11 mouse cellular contexts compared by ENCODE assay signal in the genomic region with DNA sequence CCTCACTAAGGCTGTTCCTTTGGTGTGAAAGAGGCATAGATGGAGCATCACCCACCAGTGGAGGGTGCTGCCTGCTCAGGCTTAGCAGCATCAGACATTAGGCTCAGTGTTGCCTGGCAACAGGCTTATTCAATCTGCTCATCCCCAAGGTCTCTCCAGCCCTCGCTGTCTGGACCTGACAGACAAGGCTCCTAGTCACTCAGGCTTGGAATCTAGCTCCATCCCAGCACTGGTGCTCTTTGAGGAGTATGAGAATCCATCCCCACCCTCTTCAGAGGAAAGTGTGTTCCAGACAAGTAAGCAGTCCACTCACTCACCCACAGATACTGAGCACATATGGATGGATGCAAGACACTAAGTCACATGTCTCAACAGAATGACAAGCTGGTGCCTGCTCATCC. TPM values are rescaled to one million over a fixed set of nuclear protein-coding genes. Genes with fewer than 3 reads are reported as not detected.
A peak's percentile ranks its signal among the peaks of the same experiment; 100 is the strongest.
DNase-seq lines count a peak whose midpoint lies in the region; ATAC-seq lines count a peak whose summit lies in the region.
"Had no signal": no experiment of that assay in that cellular context is flagged by ENCODE, and none has a peak within 500 bp of the region (broad histone marks: within the 10 kb centered on the region; RNA-seq: fewer than 3 reads in every experiment).

No protein-coding gene starts in this region.

- no peak overlapping the region for H3K4me2 ChIP-seq in midbrain, embryonic 15.5 days
- H3K4me2 ChIP-seq: heart, embryonic 13.5 days had no signal

- no peak overlapping the region for H3K27ac ChIP-seq in midbrain, embryonic 15.5 days
- H3K27ac ChIP-seq: heart, embryonic 13.5 days; kidney, postnatal 0 days; liver, embryonic 14.5 days had no signal

- no peaks in the 10 kb centered on the region for H3K9me3 ChIP-seq in midbrain, embryonic 15.5 days
- H3K9me3 ChIP-seq: heart, embryonic 13.5 days had no signal

- no peak overlapping the region for H3K4me3 ChIP-seq in midbrain, embryonic 15.5 days
- H3K4me3 ChIP-seq: heart, embryonic 13.5 days; myocyte had no signal

- no peaks in the 10 kb centered on the region for H3K27me3 ChIP-seq in midbrain, embryonic 15.5 days (replicated peaks)

- H3K36me3 ChIP-seq in midbrain, embryonic 15.5 days (replicated peaks) = no peaks in the 10 kb centered on the region
- H3K36me3 ChIP-seq: heart, embryonic 13.5 days had no signal

- 7% methylated on average over 1 of the region's 1 CpGs for WGBS in midbrain, embryonic 15.5 days

- H3K9ac ChIP-seq in midbrain, embryonic 15.5 days = no peak overlapping the region
- H3K9ac ChIP-seq: heart, embryonic 13.5 days; liver, embryonic 14.5 days had no signal

- peak; percentile 94 for ATAC-seq in midbrain, embryonic 15.5 days (replicated peaks)

- H3K4me1 ChIP-seq in midbrain, embryonic 15.5 days = no peaks in the 10 kb centered on the region
- H3K4me1 ChIP-seq: heart, embryonic 13.5 days had no signal

- peak; percentile 37 for DNase-seq in right cerebral cortex, adult 18-20 months
- no peak for DNase-seq in right cerebral cortex, postnatal 4 days
- peak; percentile 56 to 61 for DNase-seq in layer of hippocampus, adult 8-10 months (ENCODE audit: low spot score in 2 of 2)
- no peak for DNase-seq in adrenal gland, postnatal 36 days
- DNase-seq in adrenal gland, postnatal 4 days (ENCODE audit: low spot score in 2 of 2) = no peak
- no peak for DNase-seq in gastrocnemius, postnatal 25 days

RNA-seq across cellular contexts. Expression of a gene that starts 22.8 kb away (rescaled TPM):
- under 1 TPM; 0.33 to 0.70 (median 0.58) TPM for total RNA-seq in layer of hippocampus, adult 8-10 months (2022)
- polyA plus RNA-seq in midbrain, embryonic 15.5 days (2015; fragmentation: Nextera tagmentation; extraction: Ambion mirVana) = 0.74 and 0.87 TPM in 2 replicates
- under 1 TPM in 1 of 2 experiments, not detected in 1; 0.43 TPM for total RNA-seq in adrenal gland, postnatal 36 days (2021)
- under 1 TPM; 0.39 to 0.42 TPM for total RNA-seq in adrenal gland, postnatal 4 days (2021)
- total RNA-seq in gastrocnemius, postnatal 25 days (2021) = not detected
- polyA plus RNA-seq: liver, embryonic 14.5 days; myocyte had no signal

Comparison
In these comparisons a context has a peak if more than half of its experiments do, and no peak if none do; other contexts are left out.
1. DNase-seq: peak in right cerebral cortex, adult 18-20 months (single experiment) and layer of hippocampus, adult 8-10 months (2 of 2); none in right cerebral cortex, postnatal 4 days (single experiment), adrenal gland, postnatal 36 days (0 of 2), adrenal gland, postnatal 4 days (0 of 2) and gastrocnemius, postnatal 25 days (single experiment).